Mouse (Mus musculus) T-helper 1 cell (primary cell): ENCODE measurements around the gene Hacd3.

Experiments
- in situ Hi-C: fragments of 300-600 bp; cut with MboI, MseI; formaldehyde crosslinking; loops from one replicate; pipeline ENCODE4 v1.15.1; 2025; ENCODE audit warnings: high pct_unique_total_duplicates

Hacd3 gene

GRCm38 (mm10) chr9:64951161-64951657, 70.3 kb downstream of the Hacd3 start, which contains the start of gene Slc24a1:
TSS of gene Slc24a1 (minus strand) at chr9:64951607.
- in situ Hi-C loops, result no loop called here

- in situ Hi-C loops, result loop anchor here (25.0 kb wide), 1 partner anchor 610 kb away; the partner anchor contains the start of gene Dis3l
Observed at GRCm38 (mm10) chr9:64947483-64948095, 73.9 kb downstream of the Hacd3 start.

GRCm38 (mm10) chr9:64943997-64944396, 77.5 kb downstream of the Hacd3 start:
- in situ Hi-C loops, result loop anchor here (25.0 kb wide), 1 partner anchor 607 kb away; the partner anchor contains the start of gene Dis3l

GRCm38 (mm10) chr9:64941650-64942049, 79.8 kb downstream of the Hacd3 start:
- in situ Hi-C loops, result loop anchor here (25.0 kb wide), 1 partner anchor 604 kb away; the partner anchor contains the start of gene Dis3l

GRCm38 (mm10) chr9:64940731-64941346, 80.7 kb downstream of the Hacd3 start:
- in situ Hi-C loops, result loop anchor here (25.0 kb wide), 1 partner anchor 604 kb away; the partner anchor contains the start of gene Dis3l

GRCm38 (mm10) chr9:64939790-64940189, 81.7 kb downstream of the Hacd3 start:
- in situ Hi-C loops, result loop anchor here (25.0 kb wide), 1 partner anchor 602 kb away; the partner anchor contains the start of gene Dis3l

GRCm38 (mm10) chr9:64939281-64939680, 82.2 kb downstream of the Hacd3 start:
- in situ Hi-C loops, result loop anchor here (25.0 kb wide), 1 partner anchor 602 kb away; the partner anchor contains the start of gene Dis3l

GRCm38 (mm10) chr9:64938535-64938934, 83.0 kb downstream of the Hacd3 start:
- in situ Hi-C loops, result loop anchor here (25.0 kb wide), 1 partner anchor 601 kb away; the partner anchor contains the start of gene Dis3l

GRCm38 (mm10) chr9:64937491-64937890, 84.0 kb downstream of the Hacd3 start:
- in situ Hi-C loops, result loop anchor here (25.0 kb wide), 1 partner anchor 600 kb away; the partner anchor contains the start of gene Dis3l
